Comparison of ENCODE assay signal across 8 mouse cellular contexts in genomic region chr4:122983486-122984261, GRCm38 (mm10). TPM values are rescaled to one million over a fixed set of nuclear protein-coding genes. Genes with fewer than 3 reads are reported as not detected.
DNase-seq lines count a peak whose midpoint lies in the region; ATAC-seq and TF ChIP-seq lines count a peak whose summit lies in the region.

No protein-coding gene starts in this region.

- 29% methylated on average over 17 of the region's 17 CpGs for whole genome bisulfite sequencing in forebrain, embryonic 15.5 days
- WGBS in liver, embryonic 16.5 days (ENCODE audit: insufficient replicate concordance) = 16% methylated on average over 17 of the region's 17 CpGs
- 18% methylated on average over 17 of the region's 17 CpGs for WGBS in thymus, adult 2 months

- H3K27ac ChIP-seq in layer of hippocampus, adult 2 months = peak overlapping the region; percentile 73
- H3K27ac ChIP-seq in forebrain, embryonic 15.5 days (replicated peaks) = no peak overlapping the region
- no peak overlapping the region for H3K27ac ChIP-seq in liver, embryonic 16.5 days (ENCODE audit: low read length)
- no peak overlapping the region for H3K27ac ChIP-seq in thymus, adult 2 months (ENCODE audit: control insufficient read depth, insufficient read depth, low read length)

- no peaks in the 10 kb centered on the region for H3K9me3 ChIP-seq in forebrain, embryonic 15.5 days
- H3K9me3 ChIP-seq in liver, embryonic 16.5 days (replicated peaks; ENCODE audit: control insufficient read depth, low read length) = no peaks in the 10 kb centered on the region

- no peak for ATAC-seq in forebrain, embryonic 15.5 days (replicated peaks)
- no peak for ATAC-seq in liver, embryonic 16.5 days (ENCODE audit: low read depth)
- no peak for ATAC-seq in frontal cortex, adult (ENCODE audit: low TSS enrichment)

- DNase-seq in layer of hippocampus, adult 2 months (ENCODE audit: low spot score in 2 of 2) = no peak
- DNase-seq in layer of hippocampus, adult 11-12 months (ENCODE audit: low spot score) = no peak
- peak; percentile 55 for DNase-seq in thymus, adult 2 months
- no peak for DNase-seq in testis, postnatal 14 days (ENCODE audit: low spot score)
- DNase-seq in layer of hippocampus, adult 18-20 months (ENCODE audit: low spot score in 2 of 2) = no peak

- peak overlapping the region; percentile 26 for H3K4me2 ChIP-seq in forebrain, embryonic 15.5 days (replicated peaks)
- H3K4me2 ChIP-seq in liver, embryonic 16.5 days (ENCODE audit: low read depth, low read length) = peak overlapping the region; percentile 28

- peak overlapping the region; percentile 43 for H3K4me3 ChIP-seq in layer of hippocampus, adult 2 months
- peak overlapping the region; percentile 16 for H3K4me3 ChIP-seq in forebrain, embryonic 15.5 days
- no peak overlapping the region for H3K4me3 ChIP-seq in liver, embryonic 16.5 days (ENCODE audit: low read depth, low read length)
- peak overlapping the region; percentile 18 for H3K4me3 ChIP-seq in thymus, adult 2 months (ENCODE audit: control insufficient read depth, insufficient read depth, low read length)

- H3K27me3 ChIP-seq in forebrain, embryonic 15.5 days = peaks cover 8% of the 10 kb centered on the region; the same call in 1 of the 2 replicates
- peaks cover 11% of the 10 kb centered on the region for H3K27me3 ChIP-seq in liver, embryonic 16.5 days (ENCODE audit: control insufficient read depth, insufficient read depth, low read depth, low read length)
- H3K27me3 ChIP-seq in thymus, adult 2 months (ENCODE audit: control insufficient read depth, insufficient read depth, low read length) = no peaks in the 10 kb centered on the region

- no peak overlapping the region for H3K9ac ChIP-seq in forebrain, embryonic 15.5 days (replicated peaks)
- no peak overlapping the region for H3K9ac ChIP-seq in liver, embryonic 16.5 days (ENCODE audit: low read depth, low read length)

- H3K4me1 ChIP-seq in forebrain, embryonic 15.5 days = peaks cover 8% of the 10 kb centered on the region; the same call in 1 of the 2 replicates
- no peaks in the 10 kb centered on the region for H3K4me1 ChIP-seq in liver, embryonic 16.5 days (ENCODE audit: control insufficient read depth, low read depth, low read length)
- peaks cover 14% of the 10 kb centered on the region for H3K4me1 ChIP-seq in thymus, adult 2 months (replicated peaks; ENCODE audit: control insufficient read depth, insufficient read depth, low read length)

- no peak for TF ChIP-seq POLR2A in thymus, adult 2 months (IDR thresholded peaks at IDR 0.05; ENCODE audit: control insufficient read depth, extremely low read depth, insufficient read depth, low read length, poor library complexity)

- no peaks in the 10 kb centered on the region for H3K36me3 ChIP-seq in forebrain, embryonic 15.5 days
- H3K36me3 ChIP-seq in liver, embryonic 16.5 days (ENCODE audit: control insufficient read depth, insufficient read depth) = no peaks in the 10 kb centered on the region
- H3K36me3 ChIP-seq in thymus, adult 2 months (ENCODE audit: control insufficient read depth, insufficient read depth, low read length) = no peaks in the 10 kb centered on the region

- no peak for TF ChIP-seq CTCF in layer of hippocampus, adult 2 months (conservative IDR thresholded peaks at IDR 0.05)
- no peak for TF ChIP-seq CTCF in thymus, adult 2 months (IDR thresholded peaks at IDR 0.05; ENCODE audit: borderline replicate concordance, control insufficient read depth, extremely low read depth, insufficient read depth, low read length, poor library complexity)

RNA-seq across cellular contexts. Expression of gene Mycl, which starts 11.8 kb away (rescaled TPM):
- total RNA-seq in layer of hippocampus, adult 2 months (2021) = 10 to 100 TPM; 31.8 to 32.4 TPM
- polyA plus RNA-seq in forebrain, embryonic 15.5 days (2015; fragmentation: Nextera tagmentation; extraction: Ambion mirVana) = 88.8 and 91.3 TPM in 2 replicates
- 0.65 and 0.92 TPM in 2 replicates for polyA plus RNA-seq in liver, embryonic 16.5 days (2015; fragmentation: Nextera tagmentation; extraction: Ambion mirVana)
- polyA plus RNA-seq in thymus, adult 2 months (2012; rRNA removed) = 4.3 and 5.2 TPM in 2 replicates
- 10 to 100 TPM; 30.1 to 32.4 TPM for total RNA-seq in layer of hippocampus, adult 18-20 months (2021)

RNA-seq across cellular contexts. Expression of gene Mfsd2a, which starts 22.7 kb away (rescaled TPM):
- 10 to 100 TPM; 45.8 to 49.1 TPM for total RNA-seq in layer of hippocampus, adult 2 months (2021)
- 33.4 and 35.4 TPM in 2 replicates for polyA plus RNA-seq in forebrain, embryonic 15.5 days (2015; fragmentation: Nextera tagmentation; extraction: Ambion mirVana)
- 0.08 TPM in 1 of 2 replicates, not detected in the other for polyA plus RNA-seq in liver, embryonic 16.5 days (2015; fragmentation: Nextera tagmentation; extraction: Ambion mirVana)
- 3.2 and 3.5 TPM in 2 replicates for polyA plus RNA-seq in thymus, adult 2 months (2012; rRNA removed)
- 10 to 100 TPM; 44.8 to 48.9 TPM for total RNA-seq in layer of hippocampus, adult 18-20 months (2021)

RNA-seq across cellular contexts. Expression of gene Trit1, which starts 32.7 kb away (rescaled TPM):
- total RNA-seq in layer of hippocampus, adult 2 months (2021) = 10 to 100 TPM; 27.5 to 29.4 TPM
- polyA plus RNA-seq in forebrain, embryonic 15.5 days (2015; fragmentation: Nextera tagmentation; extraction: Ambion mirVana) = 31.6 and 33.5 TPM in 2 replicates
- 6.3 and 7.0 TPM in 2 replicates for polyA plus RNA-seq in liver, embryonic 16.5 days (2015; fragmentation: Nextera tagmentation; extraction: Ambion mirVana)
- polyA plus RNA-seq in thymus, adult 2 months (2012; rRNA removed) = 8.3 and 9.3 TPM in 2 replicates
- total RNA-seq in layer of hippocampus, adult 18-20 months (2021) = 10 to 100 TPM; 19.5 to 20.2 TPM

Comparison
In these comparisons a context has a peak if more than half of its experiments do, and no peak if none do; other contexts are left out.
1. RNA of gene Mycl, which starts 11.8 kb away (polyA plus RNA-seq): 88.8 to 91.3 TPM in forebrain, embryonic 15.5 days; 4.3 to 5.2 TPM in thymus, adult 2 months and 0.65 to 0.92 TPM in liver, embryonic 16.5 days; every median in the first group is over 10 times any median in the second.